Mouse (Mus musculus): Measurements from ENCODE around the gene Id1.

The Id1 gene

GRCm38 (mm10) chr2:152723651-152724331, 12.3 kb upstream of the Id1 start:
- DNase-seq (ENCODE audit: low spot score), result no peak

- no peak for DNase-seq (ENCODE audit: low spot score)
These were observed 11.7 kb upstream of the Id1 start for GRCm38 (mm10) chr2:152724332-152724723.

- DNase-seq (ENCODE audit: low spot score), result no peak
These were observed 10.8 kb upstream of the Id1 start for GRCm38 (mm10) chr2:152725178-152725750.

GRCm38 (mm10) chr2:152726213-152726612, 9.8 kb upstream of the Id1 start:
- DNase-seq (ENCODE audit: low spot score), result no peak

GRCm38 (mm10) chr2:152726751-152727335, 9.2 kb upstream of the Id1 start:
- DNase-seq (ENCODE audit: low spot score), result no peak

DNA sequence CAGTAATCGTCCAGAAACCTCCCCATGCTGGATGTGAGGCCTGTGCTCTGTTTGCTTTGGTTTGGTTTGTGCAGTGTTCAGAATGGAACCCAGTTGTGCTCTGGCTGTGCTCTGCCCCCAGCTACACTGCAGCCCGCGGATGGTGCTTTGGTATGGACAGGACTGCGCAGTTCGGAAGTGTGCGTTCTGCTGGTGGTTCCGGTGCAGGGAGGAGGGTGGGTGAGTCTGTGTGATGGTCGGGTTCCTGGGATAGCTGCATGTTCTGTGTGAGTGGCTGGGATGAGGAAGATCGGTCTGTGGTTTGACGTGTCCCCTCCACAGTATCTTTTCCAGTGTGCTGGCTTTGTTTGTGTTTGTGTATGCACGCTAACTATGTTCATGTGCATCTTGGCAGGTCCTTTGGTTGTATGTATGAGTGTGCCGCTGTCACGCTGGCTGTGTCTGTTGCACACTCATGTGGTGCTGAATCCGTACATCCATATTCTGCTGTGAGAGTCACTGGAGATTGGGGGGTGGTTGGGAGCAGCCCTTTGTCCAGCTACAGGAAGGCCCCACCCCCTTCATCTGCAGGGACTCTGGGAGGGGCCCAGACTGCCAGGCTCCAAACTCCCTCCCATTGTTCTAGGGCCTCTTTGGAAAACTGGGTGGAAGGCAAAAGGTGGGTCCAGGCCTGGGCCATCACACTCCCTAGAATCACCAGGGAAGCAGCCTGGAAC, 8.1 kb upstream of the Id1 start:
- DNase-seq (ENCODE audit: low spot score), result no peak

DNA sequence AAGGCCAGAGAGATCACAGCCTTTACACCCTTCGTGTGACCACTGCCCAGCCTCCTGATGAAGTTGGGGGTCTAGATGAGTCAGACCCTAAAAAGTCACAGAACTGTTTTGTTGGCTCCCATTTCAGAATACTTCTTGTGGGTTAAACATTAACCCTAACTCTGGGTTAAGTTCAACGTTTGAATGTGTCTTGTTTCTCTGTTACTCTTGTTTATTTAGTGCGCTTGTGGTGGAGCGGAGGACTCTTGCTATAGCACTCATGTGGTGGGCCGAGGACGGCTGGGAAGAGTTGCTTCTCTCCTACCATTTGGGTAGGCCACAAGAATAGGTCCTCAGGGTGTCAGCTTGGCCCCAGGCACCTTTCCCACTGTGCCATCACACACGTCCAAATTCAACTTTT, 7.5 kb upstream of the Id1 start:
- DNase-seq (ENCODE audit: low spot score), result no peak

DNA sequence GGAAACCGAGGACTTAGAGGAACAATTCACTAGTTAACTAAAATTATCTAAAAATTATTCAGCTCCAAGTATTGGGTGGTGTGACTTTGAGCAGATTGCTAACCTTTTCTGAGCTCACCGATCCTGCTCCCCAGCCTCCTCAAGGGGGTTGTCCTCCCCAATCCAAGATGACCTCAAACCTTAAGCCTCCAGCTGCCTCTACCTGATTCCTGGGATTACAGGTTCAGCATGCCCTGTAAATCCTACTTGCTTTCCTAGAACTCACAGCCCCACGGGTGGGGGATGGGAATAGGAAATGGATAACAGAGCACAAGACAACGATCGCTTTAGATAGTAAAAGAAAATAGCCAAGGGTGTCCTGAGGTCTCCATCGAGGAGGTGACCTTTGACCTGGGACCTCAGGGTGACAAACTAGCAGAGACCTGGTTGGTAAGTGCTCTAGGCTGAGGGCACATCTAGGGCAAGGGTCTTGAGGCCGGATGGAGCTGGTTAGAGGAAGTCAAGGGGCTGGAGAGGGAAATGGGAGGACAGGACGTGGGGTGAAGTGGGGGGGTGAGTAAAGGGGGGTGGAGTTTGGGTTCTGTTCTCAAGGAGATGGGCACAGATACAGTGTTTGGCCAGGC, 6.9 kb upstream of the Id1 start:
- no peak for DNase-seq (ENCODE audit: low spot score)

GRCm38 (mm10) chr2:152729636-152730020, 6.4 kb upstream of the Id1 start:
- DNase-seq (ENCODE audit: low spot score), result no peak

GRCm38 (mm10) chr2:152733201-152733600, 2.9 kb upstream of the Id1 start:
- DNase-seq (ENCODE audit: low spot score), result no peak

DNA sequence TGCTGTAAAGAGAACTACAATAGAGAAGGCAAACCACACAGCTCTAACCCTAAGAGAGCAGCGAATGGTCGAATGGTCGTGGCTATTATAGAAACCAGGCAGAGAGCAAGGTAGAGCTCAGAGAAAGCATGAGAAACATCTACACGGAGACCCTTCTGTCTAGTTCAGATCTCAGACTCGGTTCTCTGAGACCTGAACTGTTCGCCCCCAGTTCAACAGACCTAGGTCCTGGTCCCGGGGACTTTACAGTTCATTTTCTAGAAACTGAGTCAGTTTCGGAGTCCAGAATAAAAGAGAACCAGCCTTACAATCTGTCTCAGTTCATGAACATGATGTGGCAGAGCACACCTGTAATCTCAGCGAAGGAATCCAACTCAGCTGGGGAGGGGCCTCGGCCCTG, 1.6 kb upstream of the Id1 start:
- DNase-seq (ENCODE audit: low spot score), result no peak

DNA sequence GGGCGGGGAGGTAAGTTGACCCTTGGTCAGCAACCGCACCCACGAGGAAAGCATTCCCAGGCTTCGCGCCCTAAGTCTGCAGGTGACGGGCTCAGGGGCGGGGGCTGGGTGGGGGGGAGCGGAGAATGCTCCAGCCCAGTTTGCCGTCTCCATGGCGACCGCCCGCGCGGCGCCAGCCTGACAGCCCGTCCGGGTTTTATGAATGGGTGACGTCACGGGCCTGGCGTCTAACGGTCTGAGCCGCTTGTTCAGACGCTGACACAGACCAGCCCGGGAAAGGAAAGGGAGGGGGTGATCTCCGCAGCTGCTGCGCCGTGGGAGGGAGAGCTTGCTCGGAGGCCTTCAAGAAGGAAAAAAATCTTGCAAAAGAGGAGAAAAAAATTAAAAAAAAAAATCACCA, 1.1 kb upstream of the Id1 start:
- DNase-seq (ENCODE audit: low spot score), result peak; percentile 78

DNA sequence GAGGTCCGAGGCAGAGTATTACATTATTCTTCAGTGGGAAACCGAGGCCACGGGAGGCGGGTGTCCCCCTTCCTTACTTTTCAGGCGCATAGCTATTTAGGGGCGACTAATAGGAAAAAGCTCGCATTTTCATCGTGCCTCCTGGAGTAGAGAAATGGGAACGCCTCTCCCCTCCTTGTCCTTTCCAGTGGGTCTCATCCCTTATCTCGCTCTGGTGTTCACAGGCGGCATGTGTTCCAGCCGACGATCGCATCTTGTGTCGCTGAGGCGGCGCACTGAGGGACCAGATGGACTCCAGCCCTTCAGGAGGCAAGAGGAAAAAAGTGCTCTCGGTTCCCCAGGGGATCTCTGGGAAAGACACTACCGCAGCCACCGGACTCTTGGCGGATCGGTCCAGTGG, 697 bp downstream of the Id1 start:
- no peak for DNase-seq (ENCODE audit: low spot score)

DNA sequence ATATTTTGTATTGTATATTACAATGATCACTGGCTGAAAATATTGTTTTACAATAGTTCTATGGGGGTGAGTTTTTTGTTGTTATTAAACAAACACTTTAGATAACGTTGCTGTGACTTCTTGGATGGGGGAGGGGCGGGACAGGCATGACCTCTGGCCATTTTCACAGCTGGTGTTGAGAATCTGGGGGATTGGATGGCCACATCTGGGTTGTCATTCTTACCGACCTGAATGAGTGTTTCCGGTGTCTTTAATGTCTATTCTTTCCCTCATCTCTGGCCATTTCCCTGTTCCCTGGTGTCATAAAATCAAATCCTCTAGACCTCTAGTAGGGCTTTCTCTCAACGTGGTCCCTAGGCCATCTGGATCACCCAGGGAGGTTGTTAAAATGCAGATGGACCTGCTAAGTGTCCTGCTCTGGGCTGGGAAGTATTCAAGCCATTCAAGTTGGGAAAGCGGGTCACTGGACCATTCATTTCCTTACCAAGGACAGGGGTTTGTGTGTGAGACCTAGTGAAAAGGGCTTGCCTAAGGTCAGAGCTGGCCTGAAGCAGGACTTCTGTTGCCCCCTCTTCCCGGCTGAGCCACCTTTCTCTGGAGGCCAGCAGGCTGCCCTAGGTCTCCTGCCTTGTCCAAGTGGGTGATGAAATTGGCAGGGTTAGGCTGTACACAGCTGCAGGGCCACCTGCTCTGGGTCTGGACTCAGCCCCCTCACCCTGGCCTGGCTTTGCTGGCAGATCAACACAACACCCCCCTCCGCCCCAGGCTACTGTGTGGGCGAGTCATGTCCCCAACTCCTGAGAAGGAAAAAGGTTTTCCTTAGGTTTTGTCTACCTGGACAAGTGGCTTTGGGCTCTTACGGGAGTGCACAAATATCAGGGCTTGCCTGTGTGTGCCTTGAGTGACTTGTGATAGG, 1.5 kb downstream of the Id1 start:
- DNase-seq (ENCODE audit: low spot score), result no peak

- DNase-seq (ENCODE audit: low spot score), result no peak
These were observed 2.3 kb downstream of the Id1 start for GRCm38 (mm10) chr2:152738341-152738740.

DNA sequence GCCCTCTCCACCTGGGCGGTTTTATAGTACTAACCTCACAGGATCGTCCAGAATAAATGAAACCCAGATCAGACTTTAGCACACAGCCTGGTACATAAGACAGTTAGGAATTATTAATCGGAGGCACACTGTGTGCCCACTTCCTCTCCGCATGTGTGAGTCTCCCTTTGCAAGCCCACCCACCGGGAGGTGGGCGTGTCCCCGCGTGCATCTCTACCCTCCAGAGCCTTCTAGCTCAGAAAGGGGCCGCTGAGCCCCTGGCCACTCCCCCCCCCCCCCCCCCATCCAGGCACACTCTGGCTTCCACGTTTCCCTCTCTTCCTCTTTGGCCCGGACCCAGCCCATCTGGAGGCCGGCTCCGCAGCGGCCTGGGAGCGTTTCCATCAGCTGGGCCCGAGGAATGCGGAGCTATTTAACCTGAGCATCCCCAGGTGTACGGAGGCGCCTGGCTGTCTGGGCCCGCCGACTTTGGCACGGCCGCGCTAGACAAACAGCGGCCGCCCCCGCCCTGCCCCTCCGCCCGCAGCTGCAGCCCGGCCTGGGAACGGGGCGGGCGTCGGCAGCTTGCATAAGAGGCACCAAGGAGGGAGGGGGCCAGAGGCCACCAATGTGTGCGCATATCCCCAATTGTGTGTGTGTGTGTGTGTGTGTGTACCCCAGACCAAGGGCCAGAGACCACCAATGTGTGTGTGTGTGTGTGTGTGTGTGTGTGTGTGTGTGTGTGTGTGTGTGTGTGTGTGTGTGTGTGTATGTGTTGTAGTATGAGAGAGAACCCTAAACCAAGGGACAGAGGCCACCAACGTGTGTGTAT, 3.2 kb downstream of the Id1 start:
- no peak for DNase-seq (ENCODE audit: low spot score)

DNA sequence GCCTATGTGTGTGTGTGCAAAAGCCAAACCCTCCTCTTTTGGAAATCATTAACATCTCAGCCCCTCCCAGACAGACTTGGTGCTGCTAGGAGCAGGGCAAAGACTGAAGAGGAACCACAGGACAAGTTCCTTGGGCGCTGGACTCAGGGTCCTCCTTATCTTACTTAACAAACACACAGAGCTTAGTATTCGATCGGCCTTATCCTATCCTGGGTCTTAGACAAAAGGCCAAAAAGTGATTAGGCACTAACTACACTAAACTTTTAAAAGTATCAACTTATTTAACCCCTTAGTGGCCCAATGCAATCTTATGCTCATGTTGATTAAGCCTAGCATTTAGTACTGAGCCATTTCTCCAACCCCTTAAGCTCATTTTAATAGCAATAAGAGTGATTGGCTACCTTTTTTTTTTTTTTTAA, 3.8 kb downstream of the Id1 start:
- no peak for DNase-seq (ENCODE audit: low spot score)

DNA sequence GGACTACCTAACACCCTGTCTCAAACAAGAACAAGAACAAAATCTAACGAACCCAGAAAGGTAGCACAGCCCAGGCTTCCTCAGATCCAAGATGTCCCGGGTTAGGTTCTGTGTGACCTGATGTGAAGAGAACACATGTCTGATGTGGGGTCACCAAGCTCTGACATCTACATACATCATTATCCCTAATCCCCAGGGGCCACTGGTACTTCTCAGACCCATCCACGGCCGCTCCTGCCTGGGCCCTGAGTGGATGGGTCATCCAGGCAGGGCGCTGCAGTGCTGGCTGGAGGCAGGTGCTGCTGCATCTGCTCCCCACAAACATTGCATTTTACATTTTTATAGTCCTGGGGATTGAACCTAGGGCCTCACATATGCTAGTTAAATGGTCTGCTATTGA, 4.4 kb downstream of the Id1 start:
- no peak for DNase-seq (ENCODE audit: low spot score)

DNA sequence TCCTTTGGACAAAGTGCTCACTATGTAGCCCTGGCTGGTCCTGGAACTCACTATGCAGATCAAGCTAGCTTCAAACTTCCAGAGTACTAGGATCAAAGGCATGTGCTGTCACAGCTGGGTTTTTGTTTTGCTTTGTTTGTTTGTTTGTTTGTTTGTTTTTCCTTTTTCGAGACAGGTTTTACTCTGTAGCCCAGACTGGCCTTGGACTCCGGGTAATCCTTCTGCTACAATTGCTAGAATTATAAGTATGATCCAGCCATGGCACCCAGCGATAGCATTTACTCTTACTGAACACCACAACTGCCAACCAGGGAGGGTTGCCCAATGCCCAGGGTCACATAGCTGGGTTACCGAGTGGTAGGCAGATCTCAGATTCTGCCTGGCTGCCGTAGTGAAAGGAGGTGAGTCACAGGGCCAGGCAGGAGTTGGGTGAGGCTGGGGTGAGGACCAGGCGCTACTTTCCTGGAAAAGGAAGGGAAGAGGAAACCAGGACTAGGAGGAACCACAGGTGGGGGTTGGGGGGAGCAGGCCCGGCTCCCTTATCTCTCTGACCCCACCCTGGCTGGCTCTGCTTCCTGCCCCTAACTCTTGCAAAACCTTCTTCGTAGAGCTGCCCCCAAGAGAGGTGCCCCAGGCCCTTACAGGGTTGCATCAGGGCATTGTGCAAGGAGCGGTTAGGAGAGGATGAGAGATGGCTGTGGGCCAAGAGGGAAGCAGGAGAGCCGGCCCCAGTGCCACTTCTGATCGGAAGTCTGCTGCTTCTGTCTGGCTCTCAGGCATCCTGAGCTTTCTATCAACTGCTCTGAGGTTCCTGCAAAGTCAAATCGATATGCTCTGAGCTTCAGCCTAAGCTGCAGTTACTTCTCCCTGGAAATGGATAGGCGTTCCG, 5.3 kb downstream of the Id1 start:
- no peak for DNase-seq (ENCODE audit: low spot score)

GRCm38 (mm10) chr2:152742435-152742834, 6.4 kb downstream of the Id1 start:
- no peak for DNase-seq (ENCODE audit: low spot score)
